Mouse (Mus musculus): ENCODE results near the gene Bclaf1.

Gene Bclaf1

GRCm38 (mm10) chr10:20311918-20312735, at the start of gene Bclaf1:
Gene Bclaf1, plus strand, starts transcription at chr10:20312469.
- DNase-seq: peak; percentile 99 to 100

- DNase-seq: no peak
These were observed 49.4 kb upstream of the Bclaf1 start for GRCm38 (mm10) chr10:20262896-20263295.

- no peak for DNase-seq
These were observed 47.8 kb upstream of the Bclaf1 start for GRCm38 (mm10) chr10:20264479-20264878.

GRCm38 (mm10) chr10:20267032-20267431, 45.2 kb upstream of the Bclaf1 start:
- no peak for DNase-seq

- no peak for DNase-seq
These were observed 43.3 kb upstream of the Bclaf1 start for GRCm38 (mm10) chr10:20268945-20269344.

- DNase-seq: no peak
These were observed 39.9 kb upstream of the Bclaf1 start for GRCm38 (mm10) chr10:20272380-20272779.

GRCm38 (mm10) chr10:20273278-20273677, 39.0 kb upstream of the Bclaf1 start:
- DNase-seq: no peak

GRCm38 (mm10) chr10:20274022-20274421, 38.2 kb upstream of the Bclaf1 start:
- no peak for DNase-seq

- DNase-seq: no peak
These were observed 30.8 kb upstream of the Bclaf1 start for GRCm38 (mm10) chr10:20281456-20281855.

- DNase-seq: peak; percentile 40 to 48
These were observed 26.8 kb upstream of the Bclaf1 start for GRCm38 (mm10) chr10:20285289-20285975.

- no peak for DNase-seq
These were observed 26.1 kb upstream of the Bclaf1 start for GRCm38 (mm10) chr10:20285994-20286836.

GRCm38 (mm10) chr10:20287369-20287768, 24.9 kb upstream of the Bclaf1 start:
- DNase-seq: no peak

GRCm38 (mm10) chr10:20290467-20290883, 21.8 kb upstream of the Bclaf1 start:
- DNase-seq: peak; percentile 85 to 93

GRCm38 (mm10) chr10:20295961-20296360, 16.3 kb upstream of the Bclaf1 start:
- DNase-seq: no peak

GRCm38 (mm10) chr10:20298152-20298920, 13.9 kb upstream of the Bclaf1 start:
- no peak for DNase-seq

GRCm38 (mm10) chr10:20299114-20299513, 13.2 kb upstream of the Bclaf1 start:
- no peak for DNase-seq

- DNase-seq: peak in 1 of 2 experiments; percentile 15
These were observed 1.1 kb upstream of the Bclaf1 start for GRCm38 (mm10) chr10:20310969-20311769.

GRCm38 (mm10) chr10:20312736-20313301, 550 bp downstream of the Bclaf1 start:
- peak; percentile 92 to 95 for DNase-seq

- DNase-seq: no peak
These were observed 1.2 kb downstream of the Bclaf1 start for GRCm38 (mm10) chr10:20313447-20313846.

GRCm38 (mm10) chr10:20313941-20314340, 1.7 kb downstream of the Bclaf1 start:
- no peak for DNase-seq

- DNase-seq: peak in 1 of 2 experiments; percentile 31
These were observed 2.5 kb downstream of the Bclaf1 start for GRCm38 (mm10) chr10:20314797-20315196.

All from cerebellum, postnatal 25 days (tissue).